Mouse (Mus musculus) brain, embryonic 18.5 days (tissue): Measurements from ENCODE around the gene Erich6b.

Experiments
- DNase-seq: peaks from one replicate; pipeline ENCODE4 v3.0.0-alpha.2; 2012; ENCODE audit warnings: low read depth, low spot score

The Erich6b gene

DNA sequence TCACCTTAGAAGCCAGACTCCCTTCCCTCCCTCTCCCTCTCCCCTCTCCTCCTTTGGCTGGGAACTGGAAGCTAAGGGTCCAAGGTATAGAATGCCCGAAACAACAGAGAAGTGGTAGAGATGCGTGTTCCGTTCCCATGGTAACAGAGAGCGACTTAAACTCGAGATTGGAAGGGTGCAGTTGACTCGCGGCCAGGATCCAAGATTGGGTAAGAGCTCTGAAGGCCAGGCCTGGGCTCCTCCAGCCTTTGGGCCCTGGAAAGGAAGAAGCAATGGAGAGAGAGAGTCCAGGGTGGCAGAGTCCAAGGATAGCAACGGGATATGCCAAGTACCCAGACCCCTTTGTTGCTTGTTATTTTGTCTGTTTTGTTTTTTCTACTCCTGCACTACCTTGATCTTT lies at the start of gene Erich6b:
Erich6b (plus strand) TSS at position 180 of the 400 bp plus-strand sequence.
- DNase-seq = no peak

DNA sequence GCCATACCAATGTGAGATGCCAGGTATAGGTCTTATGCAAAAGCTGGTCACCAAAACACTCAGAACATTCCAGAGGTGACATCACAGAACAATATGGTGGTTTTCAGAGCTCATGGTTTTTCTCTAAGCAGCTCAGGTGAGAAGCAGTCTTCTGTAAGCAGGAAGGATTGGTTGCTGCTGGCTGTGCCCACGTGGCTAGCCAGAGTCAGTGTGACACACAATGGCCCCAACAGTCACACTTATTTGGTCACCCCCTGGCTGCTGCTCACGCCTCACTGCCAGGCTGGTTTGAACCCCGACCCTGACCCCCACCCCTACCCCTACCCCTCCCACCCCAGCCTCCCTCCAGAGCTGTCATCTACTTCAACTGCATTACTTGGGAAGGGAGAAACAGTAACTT lies 49.1 kb upstream of the Erich6b start, which contains the start of gene Spert:
Spert (minus strand) TSS at position 139 of the 400 bp plus-strand sequence.
- DNase-seq = no peak

DNA sequence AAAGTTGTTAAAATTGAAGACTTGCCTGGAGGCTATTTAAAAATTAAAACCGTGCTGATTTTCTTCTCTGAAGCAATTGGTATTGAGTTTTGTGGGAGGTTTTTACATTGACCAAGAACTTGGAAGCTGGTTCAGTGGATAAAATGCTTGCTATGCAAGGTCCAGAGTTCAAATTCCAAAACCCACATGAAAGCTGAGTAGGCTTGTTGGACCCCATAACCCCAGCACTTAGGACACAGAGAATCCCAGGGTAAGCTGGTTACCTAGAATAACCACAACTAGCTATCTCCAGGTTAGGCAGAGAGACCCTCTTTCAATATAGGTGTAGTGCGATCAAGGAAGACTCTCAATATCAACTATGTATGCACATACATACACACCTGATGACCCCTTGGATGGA lies 32.9 kb upstream of the Erich6b start:
- DNase-seq = no peak

DNA sequence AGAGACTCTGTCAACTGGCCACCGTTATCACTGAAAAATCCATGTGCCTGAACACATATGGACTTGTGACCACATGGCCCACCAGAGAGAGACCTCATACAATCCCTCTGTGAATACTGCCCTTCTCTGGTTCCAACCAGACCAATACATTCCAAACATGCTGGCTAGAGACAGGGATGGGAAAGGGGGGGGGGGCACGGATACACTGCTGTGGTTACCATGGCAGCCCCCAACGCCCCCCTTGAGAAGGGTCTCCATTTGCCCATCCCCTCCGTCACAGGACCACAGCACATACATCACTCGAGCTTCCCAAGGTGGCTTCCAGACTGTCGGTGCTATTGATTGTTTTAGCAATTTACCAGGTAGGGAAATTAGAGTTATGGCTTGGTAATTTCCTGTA lies 25.7 kb upstream of the Erich6b start:
- DNase-seq = no peak

- no peak for DNase-seq
These were observed 19.1 kb upstream of the Erich6b start for GRCm38 (mm10) chr14:75622984-75623383.

GRCm38 (mm10) chr14:75628870-75629269 lies 13.2 kb upstream of the Erich6b start:
- DNase-seq = no peak

- DNase-seq = no peak
These were observed 6.7 kb upstream of the Erich6b start for GRCm38 (mm10) chr14:75635350-75635749.

- DNase-seq = no peak
These were observed 6.0 kb upstream of the Erich6b start for GRCm38 (mm10) chr14:75636107-75636506.

GRCm38 (mm10) chr14:75637641-75638040 lies 4.4 kb upstream of the Erich6b start:
- no peak for DNase-seq

DNA sequence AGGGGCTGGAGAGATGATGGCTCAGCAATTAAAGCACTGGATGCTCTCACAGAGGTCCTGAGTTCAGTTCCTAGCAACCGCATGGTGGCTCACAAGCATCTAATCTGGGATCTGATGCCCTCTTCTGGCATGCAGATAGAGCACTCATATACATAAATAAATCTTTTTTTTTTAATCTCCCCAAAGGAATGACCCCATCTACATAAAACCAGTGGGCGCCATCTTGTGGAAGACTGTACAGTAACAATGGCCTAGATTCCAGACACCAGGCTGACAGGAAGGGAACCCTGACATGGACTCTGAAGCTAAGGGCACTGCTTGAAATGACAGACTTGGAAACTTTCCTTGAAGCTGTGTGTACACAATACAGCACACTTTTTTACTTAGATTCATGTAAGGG lies 1.2 kb upstream of the Erich6b start:
- no peak for DNase-seq

- no peak for DNase-seq
These were observed 690 bp upstream of the Erich6b start for GRCm38 (mm10) chr14:75641369-75641768.

GRCm38 (mm10) chr14:75645461-75645860 lies 3.4 kb downstream of the Erich6b start:
- DNase-seq = no peak

GRCm38 (mm10) chr14:75646060-75646459 lies 4.0 kb downstream of the Erich6b start:
- no peak for DNase-seq

- DNase-seq = no peak
These were observed 5.1 kb downstream of the Erich6b start for GRCm38 (mm10) chr14:75646968-75647829.

DNA sequence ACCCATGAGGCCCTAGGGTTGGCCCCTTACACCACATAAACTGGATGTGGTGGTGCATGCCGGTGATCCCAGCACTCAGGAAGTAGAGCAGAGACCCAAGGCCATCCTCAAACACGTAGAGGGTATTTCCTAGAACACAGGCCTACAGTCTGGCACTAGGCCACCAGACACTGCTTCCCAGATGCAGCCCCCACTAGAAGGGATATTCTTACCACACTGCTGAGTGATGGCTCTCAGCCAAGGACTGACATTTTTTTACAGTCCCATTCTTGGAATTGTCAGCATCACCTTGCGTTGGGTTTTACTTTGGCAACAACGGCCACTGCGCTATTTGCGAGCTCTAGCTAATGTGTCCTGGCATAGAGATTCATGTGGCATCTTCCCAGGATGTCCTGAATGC lies 18.9 kb downstream of the Erich6b start:
- no peak for DNase-seq

GRCm38 (mm10) chr14:75661548-75661947 lies 19.5 kb downstream of the Erich6b start:
- no peak for DNase-seq

- no peak for DNase-seq
These were observed 23.5 kb downstream of the Erich6b start for GRCm38 (mm10) chr14:75665430-75666180.

DNA sequence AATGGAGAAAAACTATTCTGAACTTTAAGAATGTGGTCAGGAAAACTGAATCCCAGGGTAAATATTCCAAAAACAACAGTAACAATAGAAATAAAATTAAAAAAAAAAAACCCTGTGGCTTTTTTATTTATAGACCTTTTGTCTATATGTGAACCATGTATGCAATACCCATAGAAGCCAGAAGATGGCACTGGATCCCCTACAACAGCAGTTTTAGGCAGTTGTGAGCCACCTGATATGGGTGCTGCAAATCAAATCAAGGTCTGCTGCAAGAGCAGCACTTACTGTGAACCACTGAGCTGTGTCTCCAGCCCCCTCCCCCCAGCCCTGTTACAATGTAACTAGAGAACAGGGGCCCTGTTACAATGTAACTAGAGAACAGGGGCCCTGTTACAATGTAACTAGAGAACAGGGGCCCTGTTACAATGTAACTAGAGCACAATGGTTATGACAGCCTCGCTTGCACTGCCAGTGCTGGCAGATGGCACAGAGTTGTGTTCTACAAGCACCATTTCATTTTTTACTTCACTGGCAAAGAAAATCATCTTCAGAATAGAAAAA lies 27.1 kb downstream of the Erich6b start:
- DNase-seq = no peak

DNA sequence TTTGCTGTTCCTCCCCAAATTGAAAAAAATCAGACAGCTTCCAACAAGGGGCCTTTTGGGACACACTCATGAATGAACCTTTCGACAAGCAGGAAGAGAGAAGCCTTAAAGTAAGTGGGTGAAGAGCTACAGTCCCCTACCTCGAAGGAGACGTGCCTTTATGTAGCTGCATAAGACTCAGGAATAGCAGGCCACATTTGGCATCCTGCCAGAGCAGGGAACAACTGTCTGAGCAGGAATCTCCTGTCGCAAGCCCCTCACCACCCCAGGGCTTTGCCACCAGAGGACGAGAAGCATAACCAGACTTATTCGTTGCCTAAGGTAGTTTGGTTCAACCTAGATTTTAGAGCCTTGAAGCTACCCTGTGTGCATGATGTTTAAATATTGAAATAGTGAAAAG lies 34.3 kb downstream of the Erich6b start:
- no peak for DNase-seq

DNA sequence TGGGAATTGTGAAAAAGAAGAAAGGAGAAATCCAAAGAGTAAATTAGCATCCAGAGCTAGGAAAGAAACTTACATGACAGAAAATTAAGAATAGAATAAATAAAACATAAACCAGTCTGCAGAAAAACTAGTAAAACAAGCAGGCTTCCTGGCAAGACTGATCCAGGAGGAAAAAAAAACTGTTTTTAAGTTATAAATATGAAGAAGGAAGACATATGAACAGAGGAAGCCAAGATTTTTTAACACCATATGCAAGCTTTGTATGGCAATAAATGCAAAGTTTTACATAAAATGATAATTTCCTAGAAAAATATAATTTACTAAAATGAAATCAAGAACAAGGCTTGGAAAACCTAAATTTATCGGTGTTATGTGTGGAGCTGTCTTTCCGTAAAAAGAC lies 48.4 kb downstream of the Erich6b start:
- DNase-seq = peak; percentile 40

GRCm38 (mm10) chr14:75696096-75696495 lies 54.0 kb downstream of the Erich6b start:
- DNase-seq = no peak

DNA sequence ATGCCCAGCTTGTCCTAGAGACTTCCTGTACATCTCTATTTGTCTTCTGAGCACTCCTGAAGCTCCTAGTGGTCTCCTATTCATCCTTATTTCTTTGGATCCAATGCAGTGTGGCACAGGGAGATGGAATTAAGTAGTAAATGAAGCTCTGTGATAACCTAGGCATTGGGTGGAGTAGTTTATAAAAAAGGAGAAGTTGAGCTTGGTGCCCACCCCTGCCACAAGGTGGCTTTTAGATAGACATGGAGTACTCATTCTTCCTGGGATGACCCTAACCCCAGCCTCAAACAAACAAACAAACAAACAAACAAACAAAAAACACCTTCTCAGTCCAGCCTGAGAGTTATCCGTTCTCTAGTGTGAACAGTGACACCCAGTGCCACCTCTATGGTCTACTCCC lies 55.9 kb downstream of the Erich6b start:
- no peak for DNase-seq
